Mouse (Mus musculus) testis, adult 2 months (tissue): Measurements from ENCODE around the gene Rnase9. TPM values are rescaled to one million over a fixed set of nuclear protein-coding genes. Genes with fewer than 3 reads are reported as not detected.

Source experiments
- H3K27ac ChIP-seq: fragments of 200-500 bp; 2 replicates; pipeline ENCODE4 v1.5.1; 2012; ENCODE audit warnings: low read depth, low read length; ENCODE audit not compliant: control insufficient read depth, insufficient read depth
- H3K27me3 ChIP-seq: fragments of 200-500 bp; 2 replicates; pipeline ENCODE4 v1.6.1; 2012; ENCODE audit warnings: mild to moderate bottlenecking, low read length, moderate library complexity; ENCODE audit not compliant: control insufficient read depth, insufficient read depth
- H3K36me3 ChIP-seq: fragments of 200-500 bp; 2 replicates; pipeline ENCODE4 v1.6.1; 2012; ENCODE audit warnings: mild to moderate bottlenecking, low read length; ENCODE audit not compliant: control insufficient read depth, insufficient read depth
- H3K4me1 ChIP-seq: fragments of 200-500 bp; 2 replicates; pipeline ENCODE4 v1.6.1; 2012; ENCODE audit warnings: low read length; ENCODE audit not compliant: control insufficient read depth, insufficient read depth
- H3K4me3 ChIP-seq: fragments of 200-500 bp; 2 replicates; pipeline ENCODE4 v1.5.1; 2012; ENCODE audit warnings: low read depth, mild to moderate bottlenecking, low read length, moderate library complexity, mixed read lengths; ENCODE audit not compliant: control insufficient read depth
- CTCF ChIP-seq: fragments of 200-500 bp; IDR thresholded peaks from 2 replicates; pipeline ENCODE4 v1.5.1; 2012; ENCODE audit warnings: low read depth, mild to moderate bottlenecking, inconsistent platforms, low read length, moderate library complexity; ENCODE audit not compliant: control insufficient read depth, insufficient read depth, insufficient replicate concordance
- POLR2A ChIP-seq: fragments of 200-500 bp; IDR thresholded peaks from 2 replicates; pipeline ENCODE4 v1.6.1; 2012; ENCODE audit warnings: low read depth, mild to moderate bottlenecking, inconsistent platforms, low read length, moderate library complexity; ENCODE audit not compliant: control insufficient read depth
- polyA plus RNA-seq: library from polyadenylated mRNA; depleted of rRNA; stranded (reverse); fragments of >200 nt; gene quantifications from 2 replicates; pipeline ENCODE4 v1.2.3, GENCODE M21; 2012; rRNA removed

The Rnase9 gene
- polyA plus RNA-seq, 1 experiment: not detected

DNA sequence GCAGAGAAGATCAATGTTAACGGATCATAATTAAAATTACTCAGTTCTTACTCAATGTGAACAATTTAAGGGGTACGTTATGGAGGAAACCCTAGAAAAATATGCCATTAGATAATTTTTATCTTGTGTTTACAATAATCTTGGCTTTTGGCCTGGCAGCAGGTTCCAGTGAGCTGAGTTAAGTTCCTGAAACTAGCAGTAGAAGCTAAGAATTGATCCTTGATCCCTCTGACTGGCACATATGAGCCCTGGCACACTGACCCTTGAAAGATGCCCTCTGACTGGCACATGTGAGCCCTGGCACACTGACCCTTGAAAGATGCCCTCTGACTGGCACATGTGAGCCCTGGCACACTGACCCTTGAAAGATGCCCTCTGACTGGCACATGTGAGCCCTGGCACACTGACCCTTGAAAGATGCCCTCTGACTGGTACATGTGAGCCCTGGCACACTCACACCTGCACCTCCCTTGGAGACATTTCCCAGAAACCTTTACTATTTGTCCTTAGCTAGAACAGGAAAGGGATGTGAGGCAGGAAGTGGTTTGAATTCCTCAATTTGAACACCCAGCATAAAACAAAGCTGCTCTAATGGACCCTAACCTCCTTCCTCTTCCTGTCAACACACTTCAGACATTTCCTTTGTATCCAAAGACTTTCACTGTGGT, 43.5 kb downstream of the Rnase9 start:
- Histone ChIP-seq H3K4me1 (no peaks in the 10 kb centered on the region), H3K27ac (no peak overlapping the region), H3K27me3 (no peaks in the 10 kb centered on the region), H3K36me3 (no peaks in the 10 kb centered on the region), H3K4me3 (no peak overlapping the region)
- TF ChIP-seq POLR2A (no peak), CTCF (no peak)

DNA sequence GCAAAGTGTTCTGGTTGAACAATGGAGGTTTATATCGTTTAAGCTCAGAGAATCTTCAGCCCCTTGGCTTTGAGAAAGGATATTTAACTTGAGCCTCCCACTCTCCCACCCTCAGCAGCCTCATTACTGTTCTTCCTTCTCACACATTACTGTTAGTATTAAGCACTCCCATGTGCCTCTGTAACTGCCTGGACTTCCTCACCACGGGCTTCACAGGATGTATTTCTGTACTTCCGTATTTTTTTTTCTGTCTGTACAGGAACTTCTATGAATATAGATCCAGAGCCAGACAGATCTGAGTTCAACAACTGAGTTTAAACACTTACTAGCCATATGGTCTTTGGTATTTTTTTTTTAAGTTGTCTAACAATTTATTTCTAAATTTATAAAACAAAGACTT, 44.6 kb downstream of the Rnase9 start:
- TF ChIP-seq CTCF: no peak
- TF ChIP-seq POLR2A: no peak

DNA sequence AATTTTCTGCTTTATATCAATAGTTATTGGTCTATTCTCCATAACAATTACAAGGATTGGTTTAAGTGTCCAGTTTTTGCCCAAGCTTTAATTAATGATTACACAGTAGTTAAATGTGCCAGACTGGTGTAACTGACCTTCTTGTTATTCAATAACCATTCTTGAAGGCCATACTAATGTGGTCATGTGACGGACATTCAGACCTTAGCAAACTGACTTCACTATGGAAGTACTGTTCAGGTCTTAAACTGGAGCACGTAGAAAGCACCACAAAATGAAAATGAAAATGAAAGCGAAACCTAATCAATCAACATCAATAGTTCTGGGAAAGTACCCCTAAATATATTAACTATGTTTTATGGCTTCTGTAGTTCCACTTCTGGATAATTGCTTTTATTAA, 50.6 kb downstream of the Rnase9 start:
- Histone ChIP-seq H3K27ac (no peak overlapping the region), H3K27me3 (no peaks in the 10 kb centered on the region), H3K4me3 (no peak overlapping the region), H3K36me3 (no peaks in the 10 kb centered on the region), H3K4me1 (no peaks in the 10 kb centered on the region)
- TF ChIP-seq POLR2A (no peak), CTCF (no peak)

More for the DNA sequence above, 44.6 kb downstream of the Rnase9 start:
- H3K36me3 ChIP-seq: no peaks in the 10 kb centered on the region
- H3K27ac ChIP-seq: no peak overlapping the region
- no peaks in the 10 kb centered on the region for H3K27me3 ChIP-seq
- H3K4me1 ChIP-seq: no peaks in the 10 kb centered on the region
- no peak overlapping the region for H3K4me3 ChIP-seq

Other genes starting within 250 kb of the Rnase9 start
- 7.0 and 7.5 TPM in 2 replicates for gene Ccnb1ip1, start 234.1 kb downstream of the Rnase9 start, polyA plus RNA-seq
- gene Parp2, start 234.0 kb downstream of the Rnase9 start, polyA plus RNA-seq: 10.6 and 13.9 TPM in 2 replicates
- 9.3 and 12.6 TPM in 2 replicates for gene Tep1, start 171.3 kb downstream of the Rnase9 start, polyA plus RNA-seq
- gene Klhl33, start 144.4 kb downstream of the Rnase9 start, polyA plus RNA-seq: 0.04 and 0.07 TPM in 2 replicates
- 52.9 and 58.1 TPM in 2 replicates for gene Osgep, start 117.0 kb downstream of the Rnase9 start, polyA plus RNA-seq
- 31.1 and 33.9 TPM in 2 replicates for gene Apex1, start 116.9 kb downstream of the Rnase9 start, polyA plus RNA-seq
- gene Pip4p1, start 111.0 kb downstream of the Rnase9 start, polyA plus RNA-seq: 35.1 and 48.1 TPM in 2 replicates
- 5.6 and 5.8 TPM in 2 replicates for gene Pnp, start 110.8 kb downstream of the Rnase9 start, polyA plus RNA-seq
- gene Gm49342, start 97.4 kb downstream of the Rnase9 start, polyA plus RNA-seq: 4.8 and 5.5 TPM in 2 replicates
- 22.3 and 22.9 TPM in 2 replicates for gene Pnp2, start 85.9 kb downstream of the Rnase9 start, polyA plus RNA-seq
- 2.7 and 3.7 TPM in 2 replicates for gene Rnase10, start 34.1 kb downstream of the Rnase9 start, polyA plus RNA-seq
- 0.22 and 0.49 TPM in 2 replicates for gene Rnase11, start 8.3 kb upstream of the Rnase9 start, polyA plus RNA-seq
- 17.3 TPM in 1 of 2 replicates, not detected in the other for gene Rnase12, start 15.8 kb upstream of the Rnase9 start, polyA plus RNA-seq
- 0.54 and 0.77 TPM in 2 replicates for gene Olfr750, start 32.6 kb upstream of the Rnase9 start, polyA plus RNA-seq
- gene Rnase4, start 49.2 kb upstream of the Rnase9 start, polyA plus RNA-seq: 8.8 and 11.5 TPM in 2 replicates
- gene Ang, start 49.3 kb upstream of the Rnase9 start, polyA plus RNA-seq: 0.89 and 1.5 TPM in 2 replicates
- 10.3 TPM in 1 of 2 replicates, not detected in the other for gene Eddm3b, start 72.6 kb upstream of the Rnase9 start, polyA plus RNA-seq
- gene Rnase6, start 82.0 kb upstream of the Rnase9 start, polyA plus RNA-seq: 0.63 and 0.93 TPM in 2 replicates
- gene Rnase1, start 104.9 kb upstream of the Rnase9 start, polyA plus RNA-seq: 0.56 and 0.84 TPM in 2 replicates
- not detected in 2 replicates for gene Rnase2b, start 120.4 kb upstream of the Rnase9 start, polyA plus RNA-seq
- not detected in 2 replicates for gene Ang2, start 157.3 kb upstream of the Rnase9 start, polyA plus RNA-seq
- gene Ear14, start 161.5 kb upstream of the Rnase9 start, polyA plus RNA-seq: not detected in 2 replicates
- 0.17 TPM in 1 of 2 replicates, not detected in the other for gene Rnase2a, start 214.2 kb upstream of the Rnase9 start, polyA plus RNA-seq